Mouse (Mus musculus) lung, postnatal 0 days (tissue): ENCODE measurements around the gene Calml4.

Experiments used
- CTCF ChIP-seq: IDR thresholded peaks from 2 replicates; pipeline ENCODE4 v1.5.1; 2016; ENCODE audit warnings: antibody characterized with exemption, mild to moderate bottlenecking
- EP300 ChIP-seq: IDR thresholded peaks from 2 replicates; pipeline ENCODE4 v1.6.1; 2016; ENCODE audit warnings: antibody characterized with exemption, mild to moderate bottlenecking, control low read depth

DNA sequence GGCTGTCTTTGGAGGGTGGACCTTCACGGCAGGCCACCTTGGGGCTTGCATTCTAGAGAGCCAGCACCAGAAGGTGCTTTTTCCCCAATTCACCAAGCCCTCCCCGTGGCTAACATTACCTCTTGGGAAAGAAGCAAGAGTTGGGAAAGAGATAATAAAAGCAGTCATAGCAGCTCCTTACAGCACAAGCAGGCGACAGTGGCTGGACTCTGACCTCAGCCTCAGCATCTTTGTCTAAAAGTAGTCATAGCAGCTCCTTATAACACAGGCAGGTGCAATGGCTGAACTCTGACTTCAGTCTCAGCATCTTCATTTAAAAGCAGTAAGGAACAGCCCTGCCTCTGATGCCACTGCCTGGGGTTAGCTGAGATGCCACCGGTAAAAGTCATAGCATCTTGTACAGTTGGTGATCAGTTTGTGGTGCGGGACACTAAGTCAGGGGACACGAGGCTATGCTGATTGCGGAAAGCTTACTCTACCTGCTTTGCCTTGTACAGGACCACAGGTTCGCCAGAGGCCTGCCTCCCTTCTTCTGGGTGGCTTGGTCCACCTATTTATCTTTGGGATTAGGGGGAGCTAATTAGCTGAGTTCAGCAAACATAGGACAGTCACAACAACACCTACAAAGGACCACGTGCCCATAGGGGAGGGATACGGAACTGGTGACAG lies 14.4 kb upstream of the Calml4 start:
- TF ChIP-seq CTCF (no peak), EP300 (no peak)
